Mouse (Mus musculus): ENCODE data around the gene Trim29. TPM values are rescaled to one million over a fixed set of nuclear protein-coding genes. Genes with fewer than 3 reads are reported as not detected.

The Trim29 gene
- polyA plus RNA-seq, 1 experiment from 2014 or later = 0.50 TPM

DNA sequence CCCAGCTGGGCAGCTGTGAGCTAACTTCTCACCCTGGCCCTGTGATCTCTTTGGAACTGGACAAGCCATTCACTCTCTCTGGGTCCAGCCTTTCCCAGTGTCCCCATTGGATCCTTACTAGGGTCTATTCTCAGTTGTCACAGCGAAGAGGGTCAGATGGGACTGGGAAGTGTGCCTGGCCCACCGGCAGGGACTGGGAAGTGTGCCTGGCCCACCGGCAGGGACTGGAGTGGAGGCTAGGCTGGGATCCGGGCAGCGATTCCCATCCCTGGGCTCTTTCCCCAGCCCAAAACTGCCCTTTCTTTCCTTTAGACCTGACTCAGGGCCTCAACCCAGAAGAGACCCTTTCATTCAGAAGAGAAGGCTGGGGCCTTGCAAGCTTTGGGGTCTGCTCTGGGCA is 27.4 kb downstream of the Trim29 start:
- Histone ChIP-seq H3K4me1 (ENCODE audit: control insufficient read depth, insufficient read depth, low read length) (no peaks in the 10 kb centered on the region), H3K9ac (ENCODE audit: low read depth, low read length) (no peak overlapping the region), H3K4me2 (replicated peaks; ENCODE audit: low read depth, low read length) (no peak overlapping the region), H3K36me3 (ENCODE audit: control insufficient read depth, insufficient read depth, low read length) (no peaks in the 10 kb centered on the region), H3K27me3 (ENCODE audit: control insufficient read depth, insufficient read depth, low read length) (no peaks in the 10 kb centered on the region), H3K9me3 (ENCODE audit: control insufficient read depth, low read length) (no peaks in the 10 kb centered on the region), H3K27ac (ENCODE audit: low read depth, low read length) (no peak overlapping the region), H3K4me3 (ENCODE audit: low read length) (no peak overlapping the region)
- 72% methylated on average over 5 of the region's 5 CpGs for WGBS
- no peak for ATAC-seq (ENCODE audit: low FRiP score, low TSS enrichment)

DNA sequence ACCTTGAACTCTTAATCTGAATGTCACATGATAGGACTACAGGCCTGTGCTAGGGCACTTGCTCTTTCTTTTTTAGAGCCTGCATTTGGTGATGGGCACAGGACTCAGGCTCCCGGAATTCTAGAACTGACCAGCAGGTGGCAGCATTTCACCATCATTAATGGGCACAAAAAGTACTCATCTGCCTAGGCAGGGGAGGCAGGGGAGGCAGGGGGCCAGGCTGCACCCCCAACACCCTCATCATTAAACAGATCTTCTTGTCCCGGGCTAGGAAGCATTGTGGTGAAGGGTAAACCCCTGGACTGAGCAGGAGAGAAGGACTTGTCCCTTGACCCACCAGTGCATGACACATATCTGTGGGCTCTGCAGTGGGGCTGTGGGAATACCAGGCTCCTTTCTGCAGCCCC is 29.0 kb downstream of the Trim29 start:
- H3K9me3 ChIP-seq (ENCODE audit: control insufficient read depth, low read length) = no peaks in the 10 kb centered on the region
- H3K36me3 ChIP-seq (ENCODE audit: control insufficient read depth, insufficient read depth, low read length) = no peaks in the 10 kb centered on the region
- no peak overlapping the region for H3K27ac ChIP-seq (ENCODE audit: low read depth, low read length)
- 3% methylated on average over 2 of the region's 2 CpGs for WGBS
- no peak overlapping the region for H3K4me3 ChIP-seq (ENCODE audit: low read length)
- H3K27me3 ChIP-seq (ENCODE audit: control insufficient read depth, insufficient read depth, low read length) = no peaks in the 10 kb centered on the region
- H3K9ac ChIP-seq (ENCODE audit: low read depth, low read length) = no peak overlapping the region
- peak; percentile 48; the same call in 1 of the 2 replicates for ATAC-seq (ENCODE audit: low FRiP score, low TSS enrichment)
- H3K4me2 ChIP-seq (replicated peaks; ENCODE audit: low read depth, low read length) = no peak overlapping the region
- H3K4me1 ChIP-seq (ENCODE audit: control insufficient read depth, insufficient read depth, low read length) = no peaks in the 10 kb centered on the region

DNA sequence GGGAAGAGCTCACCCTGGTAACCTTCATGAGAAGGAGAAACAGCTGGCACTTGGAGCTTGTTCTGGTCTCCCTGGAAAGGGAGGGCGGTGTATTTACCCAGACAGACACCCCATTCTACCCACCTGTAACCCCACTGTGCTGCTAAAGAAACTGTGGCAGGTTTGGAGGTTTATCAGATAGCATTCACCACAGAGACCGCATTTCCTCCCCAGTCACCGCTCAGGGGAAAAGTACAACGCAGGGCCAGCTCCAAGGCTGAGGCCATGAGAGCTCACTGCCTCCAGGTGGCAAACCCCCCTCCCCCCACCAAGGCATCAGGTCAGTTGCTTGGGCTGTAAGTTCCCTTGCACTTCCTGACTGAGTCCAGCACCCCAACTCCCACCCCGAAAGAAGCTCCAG is 39.4 kb downstream of the Trim29 start:
- Histone ChIP-seq H3K4me1 (ENCODE audit: control insufficient read depth, insufficient read depth, low read length) (no peaks in the 10 kb centered on the region), H3K4me2 (replicated peaks; ENCODE audit: low read depth, low read length) (no peak overlapping the region), H3K36me3 (ENCODE audit: control insufficient read depth, insufficient read depth, low read length) (no peaks in the 10 kb centered on the region), H3K27ac (ENCODE audit: low read depth, low read length) (no peak overlapping the region), H3K4me3 (ENCODE audit: low read length) (no peak overlapping the region), H3K27me3 (ENCODE audit: control insufficient read depth, insufficient read depth, low read length) (0 out of 2 replicates have a peak, but pooled peaks cover 3% of the 10 kb centered on the region), H3K9me3 (ENCODE audit: control insufficient read depth, low read length) (no peaks in the 10 kb centered on the region), H3K9ac (ENCODE audit: low read depth, low read length) (no peak overlapping the region)
- no peak for ATAC-seq (ENCODE audit: low FRiP score, low TSS enrichment)
- WGBS = 34% methylated on average over 5 of the region's 5 CpGs

DNA sequence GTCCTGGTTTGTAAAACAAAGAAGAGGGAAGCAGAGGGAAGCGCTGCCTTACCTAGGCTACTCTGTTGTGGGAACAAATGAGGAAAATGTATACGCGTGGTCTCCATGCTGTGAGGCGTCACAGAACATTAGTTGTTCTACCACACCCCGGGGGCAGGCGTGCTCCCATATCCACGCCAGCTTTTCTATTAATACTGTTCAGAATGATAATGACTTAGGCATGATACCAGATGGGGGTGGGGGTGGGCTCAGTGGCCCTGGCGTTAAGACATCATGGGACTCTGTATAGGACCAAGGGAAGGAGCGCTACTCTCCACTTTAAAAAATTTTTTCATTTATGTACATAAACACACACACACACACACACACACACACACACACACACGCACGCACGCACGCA is 40.4 kb downstream of the Trim29 start:
- WGBS = 69% methylated on average over 13 of the region's 13 CpGs
- ATAC-seq (ENCODE audit: low FRiP score, low TSS enrichment) = no peak
- Histone ChIP-seq H3K9ac (ENCODE audit: low read depth, low read length) (no peak overlapping the region), H3K4me3 (ENCODE audit: low read length) (no peak overlapping the region), H3K4me2 (replicated peaks; ENCODE audit: low read depth, low read length) (no peak overlapping the region), H3K27ac (ENCODE audit: low read depth, low read length) (no peak overlapping the region), H3K27me3 (ENCODE audit: control insufficient read depth, insufficient read depth, low read length) (0 out of 2 replicates have a peak, but pooled peaks cover 1% of the 10 kb centered on the region), H3K36me3 (ENCODE audit: control insufficient read depth, insufficient read depth, low read length) (no peaks in the 10 kb centered on the region), H3K9me3 (ENCODE audit: control insufficient read depth, low read length) (no peaks in the 10 kb centered on the region), H3K4me1 (ENCODE audit: control insufficient read depth, insufficient read depth, low read length) (no peaks in the 10 kb centered on the region)

DNA sequence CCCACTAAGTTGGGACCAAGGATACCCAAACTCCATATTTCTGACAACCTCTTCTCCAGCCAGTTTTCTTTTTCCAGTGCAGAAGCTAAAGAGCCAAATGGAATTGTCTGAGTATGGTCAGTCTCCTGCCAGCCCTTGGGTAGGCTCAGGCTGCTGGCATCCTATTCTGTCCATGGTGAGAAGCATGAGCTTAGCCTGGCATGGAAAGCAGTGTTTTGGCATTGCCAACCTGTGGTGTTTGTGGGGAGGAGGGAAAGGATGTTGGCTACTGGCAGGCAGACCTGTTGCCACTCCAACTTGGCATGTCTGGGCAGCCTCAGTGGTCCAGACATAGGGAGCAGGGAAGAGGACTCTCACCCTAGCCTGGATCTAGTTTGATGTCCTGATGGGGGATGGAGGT is 46.4 kb downstream of the Trim29 start:
- no peak for ATAC-seq (ENCODE audit: low FRiP score, low TSS enrichment)
- Histone ChIP-seq H3K4me2 (replicated peaks; ENCODE audit: low read depth, low read length) (no peak overlapping the region), H3K27ac (ENCODE audit: low read depth, low read length) (no peak overlapping the region), H3K9me3 (ENCODE audit: control insufficient read depth, low read length) (no peaks in the 10 kb centered on the region), H3K4me1 (ENCODE audit: control insufficient read depth, insufficient read depth, low read length) (peaks cover 11% of the 10 kb centered on the region; the same call in 1 of the 2 replicates), H3K36me3 (ENCODE audit: control insufficient read depth, insufficient read depth, low read length) (no peaks in the 10 kb centered on the region), H3K27me3 (ENCODE audit: control insufficient read depth, insufficient read depth, low read length) (no peaks in the 10 kb centered on the region), H3K9ac (ENCODE audit: low read depth, low read length) (no peak overlapping the region), H3K4me3 (ENCODE audit: low read length) (no peak overlapping the region)

DNA sequence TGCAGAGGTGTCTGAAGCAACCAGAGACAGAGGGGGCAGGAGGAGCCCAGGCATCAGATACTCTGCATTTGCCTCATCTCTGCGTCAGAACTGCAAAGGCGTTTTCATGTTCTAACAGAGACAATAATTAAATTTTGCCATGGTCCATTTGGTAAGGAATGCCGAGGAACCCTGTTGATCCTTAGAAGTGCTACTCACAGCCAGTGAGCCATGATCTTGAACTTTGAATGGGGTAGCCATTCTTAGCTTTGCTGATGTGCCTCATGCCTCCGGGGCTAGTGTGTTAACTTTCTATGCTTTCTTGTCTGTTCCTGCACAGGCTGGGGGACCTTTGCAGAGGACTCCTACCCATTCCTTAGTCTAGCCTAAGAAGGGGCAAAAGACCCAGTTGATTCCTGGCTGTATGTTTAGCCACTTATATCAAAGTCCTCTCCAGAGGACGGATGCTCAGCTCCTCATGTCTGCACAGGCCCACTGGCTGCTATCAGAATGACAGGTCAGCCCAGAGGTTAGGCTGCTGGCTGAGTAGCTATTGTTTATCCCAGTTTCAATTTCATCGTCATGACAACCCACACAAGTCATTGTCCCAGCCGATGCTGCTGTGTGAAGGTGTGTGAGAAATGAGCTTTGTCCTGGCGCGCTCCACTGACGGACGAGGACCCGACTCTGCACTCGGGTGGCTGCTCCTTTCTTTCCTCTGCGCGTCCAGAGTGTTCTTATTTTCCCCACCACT is 48.1 kb downstream of the Trim29 start:
- H3K4me2 ChIP-seq (replicated peaks; ENCODE audit: low read depth, low read length) = 0 out of 2 replicates have a peak overlapping the region, but pooled peaks have one; percentile 8
- peak; percentile 71 for ATAC-seq (ENCODE audit: low FRiP score, low TSS enrichment)
- H3K4me1 ChIP-seq (ENCODE audit: control insufficient read depth, insufficient read depth, low read length) = peaks cover 11% of the 10 kb centered on the region; the same call in 1 of the 2 replicates
- H3K9me3 ChIP-seq (ENCODE audit: control insufficient read depth, low read length) = no peaks in the 10 kb centered on the region
- no peaks in the 10 kb centered on the region for H3K36me3 ChIP-seq (ENCODE audit: control insufficient read depth, insufficient read depth, low read length)
- H3K4me3 ChIP-seq (ENCODE audit: low read length) = no peak overlapping the region
- no peak overlapping the region for H3K9ac ChIP-seq (ENCODE audit: low read depth, low read length)
- 35% methylated on average over 15 of the region's 15 CpGs for WGBS
- no peak overlapping the region for H3K27ac ChIP-seq (ENCODE audit: low read depth, low read length)
- H3K27me3 ChIP-seq (ENCODE audit: control insufficient read depth, insufficient read depth, low read length) = no peaks in the 10 kb centered on the region

DNA sequence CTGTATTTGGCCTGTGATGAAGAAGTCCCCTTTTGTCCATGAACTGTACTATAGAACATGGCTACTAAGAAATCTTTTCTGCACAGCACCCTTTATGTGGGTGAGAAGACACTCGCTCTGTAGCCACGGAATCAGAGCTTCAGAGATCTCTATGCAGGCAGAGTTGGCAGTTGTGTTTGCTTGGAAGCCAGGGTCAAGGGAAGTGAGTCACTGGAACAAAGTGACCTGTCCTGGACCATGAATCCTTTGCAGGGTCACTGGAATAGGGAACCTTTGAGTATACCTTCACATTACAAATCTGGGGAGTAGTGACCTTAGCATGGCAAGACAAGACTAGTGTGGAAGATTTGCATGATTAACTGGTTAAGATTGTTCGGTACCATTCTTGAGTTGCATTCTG is 58.1 kb downstream of the Trim29 start:
- H3K9me3 ChIP-seq (ENCODE audit: control insufficient read depth, low read length) = no peaks in the 10 kb centered on the region
- WGBS = 84% methylated on average over 3 of the region's 3 CpGs
- H3K27ac ChIP-seq (ENCODE audit: low read depth, low read length) = no peak overlapping the region
- no peaks in the 10 kb centered on the region for H3K4me1 ChIP-seq (ENCODE audit: control insufficient read depth, insufficient read depth, low read length)
- H3K4me3 ChIP-seq (ENCODE audit: low read length) = no peak overlapping the region
- H3K9ac ChIP-seq (ENCODE audit: low read depth, low read length) = no peak overlapping the region
- H3K4me2 ChIP-seq (replicated peaks; ENCODE audit: low read depth, low read length) = no peak overlapping the region
- no peak for ATAC-seq (ENCODE audit: low FRiP score, low TSS enrichment)
- no peaks in the 10 kb centered on the region for H3K36me3 ChIP-seq (ENCODE audit: control insufficient read depth, insufficient read depth, low read length)
- 0 out of 2 replicates have a peak, but pooled peaks cover 3% of the 10 kb centered on the region for H3K27me3 ChIP-seq (ENCODE audit: control insufficient read depth, insufficient read depth, low read length)

DNA sequence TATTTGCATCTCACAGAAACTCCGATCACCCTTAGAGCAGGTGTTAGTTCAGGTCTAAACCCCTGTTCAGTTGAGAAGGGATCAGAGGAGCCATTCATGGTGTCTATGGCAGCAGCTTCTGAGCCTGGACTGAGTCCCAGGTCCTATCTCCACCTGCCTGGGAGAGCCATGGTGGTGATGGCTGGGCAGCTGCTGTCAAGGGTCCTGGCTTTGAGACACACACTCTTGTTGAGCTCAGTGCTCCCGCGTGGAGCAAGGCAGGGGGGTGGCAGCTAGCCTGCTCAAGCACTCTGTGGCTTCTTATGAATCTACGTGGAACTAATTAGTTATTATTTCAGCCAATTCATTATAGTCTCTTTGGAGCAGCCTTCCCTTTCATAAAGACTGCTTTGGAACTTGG is 73.2 kb downstream of the Trim29 start:
- no peaks in the 10 kb centered on the region for H3K4me1 ChIP-seq (ENCODE audit: control insufficient read depth, insufficient read depth, low read length)

DNA sequence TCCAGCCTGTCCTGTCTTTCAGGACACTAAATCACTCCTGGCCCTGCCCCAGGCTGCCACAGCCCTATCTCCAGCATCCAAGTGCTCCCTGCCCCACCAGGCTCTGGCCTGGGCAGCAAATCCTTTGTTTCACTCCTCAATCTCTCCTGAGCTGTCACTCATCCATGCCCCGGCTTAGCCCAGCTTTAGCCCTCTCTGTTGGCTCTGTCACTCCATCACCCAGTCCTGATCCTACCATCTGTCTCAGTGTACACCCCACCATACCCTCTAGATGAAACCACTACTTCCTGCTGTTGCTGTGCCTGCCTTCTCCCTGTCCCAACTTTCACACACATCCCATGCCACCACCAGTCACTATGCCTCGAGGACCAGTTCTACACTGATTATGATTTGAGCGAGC is 73.8 kb downstream of the Trim29 start:
- ATAC-seq (ENCODE audit: low FRiP score, low TSS enrichment) = no peak
- Histone ChIP-seq H3K27me3 (ENCODE audit: control insufficient read depth, insufficient read depth, low read length) (peaks cover 2% of the 10 kb centered on the region; the same call in 1 of the 2 replicates), H3K36me3 (ENCODE audit: control insufficient read depth, insufficient read depth, low read length) (no peaks in the 10 kb centered on the region), H3K9ac (ENCODE audit: low read depth, low read length) (no peak overlapping the region), H3K4me3 (ENCODE audit: low read length) (no peak overlapping the region), H3K27ac (ENCODE audit: low read depth, low read length) (no peak overlapping the region), H3K9me3 (ENCODE audit: control insufficient read depth, low read length) (no peaks in the 10 kb centered on the region), H3K4me1 (ENCODE audit: control insufficient read depth, insufficient read depth, low read length) (no peaks in the 10 kb centered on the region), H3K4me2 (replicated peaks; ENCODE audit: low read depth, low read length) (no peak overlapping the region)
- WGBS = 81% methylated on average over 3 of the region's 3 CpGs

More for the DNA sequence above, 73.2 kb downstream of the Trim29 start:
- no peak overlapping the region for H3K27ac ChIP-seq (ENCODE audit: low read depth, low read length)
- H3K36me3 ChIP-seq (ENCODE audit: control insufficient read depth, insufficient read depth, low read length) = no peaks in the 10 kb centered on the region
- no peak overlapping the region for H3K9ac ChIP-seq (ENCODE audit: low read depth, low read length)
- no peak overlapping the region for H3K4me2 ChIP-seq (replicated peaks; ENCODE audit: low read depth, low read length)
- no peak overlapping the region for H3K4me3 ChIP-seq (ENCODE audit: low read length)
- H3K27me3 ChIP-seq (ENCODE audit: control insufficient read depth, insufficient read depth, low read length) = peaks cover 2% of the 10 kb centered on the region; the same call in 1 of the 2 replicates
- WGBS = 79% methylated on average over 4 of the region's 4 CpGs
- H3K9me3 ChIP-seq (ENCODE audit: control insufficient read depth, low read length) = no peaks in the 10 kb centered on the region
- ATAC-seq (ENCODE audit: low FRiP score, low TSS enrichment) = no peak

Data from kidney, embryonic 14.5 days (tissue).